Mouse (Mus musculus) liver, postnatal 0 days (tissue): ENCODE data around the gene Avil.

Experiments
- CTCF ChIP-seq: sonication (generic); IDR thresholded peaks from 2 replicates; pipeline ENCODE4 v1.5.1; 2016; ENCODE audit warnings: antibody characterized with exemption, low read depth
- EP300 ChIP-seq: IDR thresholded peaks from 2 replicates; pipeline ENCODE4 v1.6.1; 2016; ENCODE audit warnings: antibody characterized with exemption, low read depth, mild to moderate bottlenecking

DNA sequence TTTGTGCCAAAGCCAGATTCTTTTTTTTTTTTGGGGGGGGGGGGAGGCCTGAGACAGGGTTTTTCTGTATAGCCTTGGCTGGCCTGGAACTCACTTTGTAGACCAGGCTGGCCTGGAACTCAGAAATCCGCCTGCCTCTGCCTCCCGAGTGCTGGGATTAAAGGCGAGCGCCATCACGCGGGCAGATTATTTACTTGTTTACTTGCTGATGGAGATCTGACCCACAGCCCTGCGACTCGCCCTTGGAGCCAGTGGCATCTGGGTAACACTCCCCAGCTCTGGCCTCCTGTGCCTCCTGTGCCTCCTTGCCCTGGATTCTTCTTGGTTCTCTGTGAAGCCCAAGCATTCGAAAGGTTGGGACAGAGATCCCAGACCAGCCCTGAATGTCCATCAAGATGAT, 14.9 kb upstream of the Avil start:
- TF ChIP-seq CTCF: no peak
- TF ChIP-seq EP300: no peak
